Mouse (Mus musculus): ENCODE data around the gene Gna13.

Gna13 gene

GRCm38 (mm10) chr11:109349652-109350316 lies 12.8 kb upstream of the Gna13 start:
- DNase-seq (ENCODE audit: low read depth): no peak

- DNase-seq (ENCODE audit: low read depth): no peak
Measured at GRCm38 (mm10) chr11:109350317-109350714, 12.3 kb upstream of the Gna13 start.

GRCm38 (mm10) chr11:109351489-109351888 lies 11.1 kb upstream of the Gna13 start:
- no peak for DNase-seq (ENCODE audit: low read depth)

GRCm38 (mm10) chr11:109353391-109354235 lies 9.0 kb upstream of the Gna13 start:
- no peak for DNase-seq (ENCODE audit: low read depth)

- DNase-seq (ENCODE audit: low read depth): no peak
Measured at GRCm38 (mm10) chr11:109354236-109354613, 8.4 kb upstream of the Gna13 start.

- no peak for DNase-seq (ENCODE audit: low read depth)
Measured at GRCm38 (mm10) chr11:109355771-109356388, 6.8 kb upstream of the Gna13 start.

- no peak for DNase-seq (ENCODE audit: low read depth)
Measured at GRCm38 (mm10) chr11:109357171-109357570, 5.5 kb upstream of the Gna13 start.

- no peak for DNase-seq (ENCODE audit: low read depth)
Measured at GRCm38 (mm10) chr11:109358549-109358948, 4.1 kb upstream of the Gna13 start.

- DNase-seq (ENCODE audit: low read depth): no peak
Measured at GRCm38 (mm10) chr11:109359043-109359752, 3.4 kb upstream of the Gna13 start.

GRCm38 (mm10) chr11:109360102-109360501 lies 2.5 kb upstream of the Gna13 start:
- DNase-seq (ENCODE audit: low read depth): no peak

- no peak for DNase-seq (ENCODE audit: low read depth)
Measured at GRCm38 (mm10) chr11:109360581-109361040, 2.0 kb upstream of the Gna13 start.

- no peak for DNase-seq (ENCODE audit: low read depth)
Measured at GRCm38 (mm10) chr11:109361241-109361630, 1.4 kb upstream of the Gna13 start.

GRCm38 (mm10) chr11:109361631-109362462 lies 784 bp upstream of the Gna13 start:
- peak; percentile 90 for DNase-seq (ENCODE audit: low read depth)

GRCm38 (mm10) chr11:109363191-109364133 lies 831 bp downstream of the Gna13 start:
- peak; percentile 66 for DNase-seq (ENCODE audit: low read depth)

- DNase-seq (ENCODE audit: low read depth): no peak
Measured at GRCm38 (mm10) chr11:109364337-109364736, 1.7 kb downstream of the Gna13 start.

GRCm38 (mm10) chr11:109364881-109365280 lies 2.2 kb downstream of the Gna13 start:
- peak; percentile 79 for DNase-seq (ENCODE audit: low read depth)

GRCm38 (mm10) chr11:109365818-109366217 lies 3.2 kb downstream of the Gna13 start:
- no peak for DNase-seq (ENCODE audit: low read depth)

- DNase-seq (ENCODE audit: low read depth): no peak
Measured at GRCm38 (mm10) chr11:109366802-109367579, 4.4 kb downstream of the Gna13 start.

GRCm38 (mm10) chr11:109369026-109369637 lies 6.5 kb downstream of the Gna13 start:
- DNase-seq (ENCODE audit: low read depth): peak; percentile 56
